Mouse (Mus musculus) midbrain, embryonic 10.5 days (tissue): ENCODE measurements at regions not wholly inside any gene's neighbourhood (a gene's known extent, or its start where the extent isn't known, plus 50 kb on each side); places are given as distances from the start of the nearest gene placed in this dataset.

Experiments used
- DNase-seq: peaks from one replicate; pipeline ENCODE4 v3.0.0-alpha.2; 2017; ENCODE audit warnings: low spot score
- H3K27ac ChIP-seq: fragments of 300-500 bp; sonication (generic); replicated peaks from 2 replicates; pipeline ENCODE4 v1.5.1; 2016; ENCODE audit warnings: mild to moderate bottlenecking
- H3K27me3 ChIP-seq: fragments of 300-500 bp; sonication (generic); 2 replicates; pipeline ENCODE4 v1.6.1; 2016; ENCODE audit warnings: low read depth, mild to moderate bottlenecking; ENCODE audit not compliant: poor library complexity, severe bottlenecking
- H3K36me3 ChIP-seq: fragments of 300-500 bp; sonication (generic); 2 replicates; pipeline ENCODE4 v1.6.1; 2016; ENCODE audit warnings: mild to moderate bottlenecking, moderate library complexity
- H3K4me1 ChIP-seq: fragments of 300-500 bp; sonication (generic); 2 replicates; pipeline ENCODE4 v1.6.1; 2016
- H3K4me3 ChIP-seq: fragments of 300-500 bp; sonication (generic); 2 replicates; pipeline ENCODE4 v1.5.1; 2016; ENCODE audit warnings: mild to moderate bottlenecking, moderate library complexity
- H3K9me3 ChIP-seq: fragments of 300-500 bp; sonication (generic); replicated peaks from 2 replicates; pipeline ENCODE4 v1.6.1; 2016; ENCODE audit warnings: mild to moderate bottlenecking
- WGBS: fragments of 180-500 bp; shearing (Covaris S2); methylation state at CpG from one replicate; pipeline ENCODE4 v1.1.7; 2016; 5-methylcytosine and 5-hydroxymethylcytosine counted together

DNA sequence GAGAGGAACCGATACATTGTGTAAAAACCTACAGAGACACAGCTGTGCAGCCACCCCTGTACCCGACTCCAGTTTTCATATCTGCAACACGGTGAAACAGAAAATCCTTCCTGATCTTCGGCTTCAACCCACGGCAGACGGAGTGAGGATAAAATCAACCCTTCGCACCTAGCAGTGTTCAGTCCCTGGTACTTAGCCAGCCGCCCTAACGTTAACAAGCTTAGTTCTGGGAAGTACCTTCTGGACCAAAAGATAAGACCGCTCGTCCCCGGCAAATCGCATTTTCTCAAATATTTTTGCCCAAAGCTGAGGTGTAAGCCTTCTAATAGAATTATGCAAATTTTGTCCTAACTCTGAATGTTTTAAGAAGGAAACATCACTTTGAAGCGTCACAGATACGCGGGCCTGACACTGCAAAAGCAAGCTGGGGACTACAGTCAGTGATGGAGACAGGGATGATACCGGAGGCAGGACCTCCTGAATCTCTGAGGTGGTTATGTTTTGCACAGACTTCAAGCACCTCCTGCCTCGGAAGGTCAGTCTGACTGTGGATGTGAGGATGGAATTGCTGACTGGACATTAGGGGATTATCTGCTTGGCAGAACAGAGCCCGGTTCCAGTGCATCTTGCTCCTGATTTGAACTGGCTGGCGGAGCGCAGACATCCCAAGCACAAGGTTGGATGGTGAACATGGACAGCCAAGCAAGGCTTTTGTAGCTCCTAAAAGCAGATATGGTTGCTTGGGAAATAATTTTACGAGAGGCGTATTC, 139.8 kb upstream of the Sgk1 start:
- Histone ChIP-seq H3K4me3 (no peak overlapping the region), H3K27me3 (no peaks in the 10 kb centered on the region), H3K9me3 (no peaks in the 10 kb centered on the region), H3K4me1 (peaks cover 6% of the 10 kb centered on the region; the same call in 1 of the 2 replicates), H3K36me3 (no peaks in the 10 kb centered on the region), H3K27ac (no peak overlapping the region)
- WGBS, result 87% methylated on average over 23 of the region's 23 CpGs
- DNase-seq, result no peak

- Histone ChIP-seq H3K27me3 (no peaks in the 10 kb centered on the region), H3K4me3 (no peak overlapping the region), H3K27ac (no peak overlapping the region), H3K4me1 (peaks cover 7% of the 10 kb centered on the region), H3K9me3 (no peaks in the 10 kb centered on the region), H3K36me3 (no peaks in the 10 kb centered on the region)
- WGBS, result 87% methylated on average over 4 of the region's 4 CpGs
- no peak for DNase-seq
These were observed 138.6 kb upstream of the Sgk1 start for GRCm38 (mm10) chr10:21743396-21743795.

- H3K4me3 ChIP-seq, result no peak overlapping the region
- no peak overlapping the region for H3K27ac ChIP-seq
- H3K36me3 ChIP-seq, result no peaks in the 10 kb centered on the region
- H3K4me1 ChIP-seq, result peaks cover 7% of the 10 kb centered on the region
- DNase-seq, result no peak
- no peaks in the 10 kb centered on the region for H3K9me3 ChIP-seq
- WGBS, result 83% methylated on average over 6 of the region's 6 CpGs
- no peaks in the 10 kb centered on the region for H3K27me3 ChIP-seq
These were observed 137.5 kb upstream of the Sgk1 start for GRCm38 (mm10) chr10:21744341-21744955.

GRCm38 (mm10) chr10:21745940-21746487, 136.0 kb upstream of the Sgk1 start:
- H3K9me3 ChIP-seq, result no peaks in the 10 kb centered on the region
- DNase-seq, result no peak
- H3K27me3 ChIP-seq, result no peaks in the 10 kb centered on the region
- no peak overlapping the region for H3K27ac ChIP-seq
- H3K4me1 ChIP-seq, result peaks cover 7% of the 10 kb centered on the region
- H3K36me3 ChIP-seq, result no peaks in the 10 kb centered on the region
- WGBS, result 9% methylated on average over 4 of the region's 4 CpGs
- H3K4me3 ChIP-seq, result no peak overlapping the region

DNA sequence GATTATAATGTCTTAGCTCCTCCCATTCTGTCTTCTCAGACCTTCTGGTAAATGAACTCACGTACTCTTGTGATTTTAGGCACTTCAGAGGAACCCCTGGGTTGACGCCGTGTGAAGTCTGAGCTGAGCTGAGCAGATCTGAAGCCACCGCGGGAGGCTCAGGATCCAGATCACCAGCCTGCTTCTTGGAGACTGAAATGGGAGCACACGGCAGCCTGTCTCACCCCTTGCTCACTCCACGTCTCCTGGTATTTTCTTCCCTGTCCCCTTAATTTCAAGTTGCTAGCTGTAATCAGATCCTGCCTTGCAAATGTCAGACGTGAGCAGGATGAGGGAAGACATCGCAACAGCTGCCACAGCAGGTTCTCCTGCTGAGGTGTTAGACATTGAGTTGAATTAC, 135.3 kb upstream of the Sgk1 start:
- H3K9me3 ChIP-seq, result no peaks in the 10 kb centered on the region
- 12% methylated on average over 9 of the region's 9 CpGs for WGBS
- DNase-seq, result no peak

DNA sequence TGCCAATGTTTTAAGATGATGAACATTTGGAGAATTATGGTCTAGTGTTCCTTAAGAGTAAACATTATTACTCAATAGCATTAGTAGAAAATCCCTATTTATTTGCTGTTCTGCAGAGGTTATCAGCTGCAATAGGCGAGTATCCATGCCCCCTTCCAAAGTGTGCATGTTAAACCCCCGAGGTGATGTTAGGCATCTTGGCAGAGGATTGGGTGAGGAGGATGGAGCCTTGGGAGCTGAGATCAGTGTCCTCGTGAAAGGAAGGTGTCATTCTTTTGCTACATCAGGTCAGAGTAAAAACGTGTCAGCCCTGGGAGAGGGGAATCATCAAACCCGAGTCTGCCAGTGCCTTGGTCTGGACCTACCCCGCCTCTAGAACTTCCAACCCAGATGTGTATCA, 130.7 kb upstream of the Sgk1 start:
- H3K27me3 ChIP-seq, result no peaks in the 10 kb centered on the region
- DNase-seq, result no peak
- H3K4me3 ChIP-seq, result no peak overlapping the region
- H3K27ac ChIP-seq, result no peak overlapping the region
- no peaks in the 10 kb centered on the region for H3K36me3 ChIP-seq
- 74% methylated on average over 6 of the region's 6 CpGs for WGBS
- H3K4me1 ChIP-seq, result peaks cover 11% of the 10 kb centered on the region
- H3K9me3 ChIP-seq, result no peaks in the 10 kb centered on the region

More for the DNA sequence above, 135.3 kb upstream of the Sgk1 start:
- peaks cover 7% of the 10 kb centered on the region for H3K4me1 ChIP-seq
- H3K27ac ChIP-seq, result no peak overlapping the region
- no peaks in the 10 kb centered on the region for H3K27me3 ChIP-seq
- H3K4me3 ChIP-seq, result no peak overlapping the region
- H3K36me3 ChIP-seq, result no peaks in the 10 kb centered on the region

DNA sequence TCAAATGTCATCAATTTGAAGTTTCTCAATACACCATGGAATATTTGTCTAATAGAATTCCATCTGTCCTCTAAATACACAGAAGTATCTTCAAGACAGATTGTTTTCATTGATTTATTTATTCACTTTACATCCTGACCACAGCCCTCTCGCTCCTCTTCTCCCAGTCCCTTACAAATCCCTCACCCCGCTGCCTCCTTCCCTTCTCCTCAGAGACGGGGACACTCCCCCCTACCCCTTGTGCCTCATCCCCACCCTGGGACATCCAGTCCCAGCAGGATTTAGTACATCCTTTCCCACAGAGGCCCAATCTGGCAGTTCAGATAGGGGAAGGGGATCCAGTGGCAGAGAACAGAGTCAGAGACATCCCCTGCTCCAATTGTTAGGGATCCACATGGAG, 129.6 kb upstream of the Sgk1 start:
- Histone ChIP-seq H3K27ac (no peak overlapping the region), H3K36me3 (no peaks in the 10 kb centered on the region), H3K4me3 (no peak overlapping the region), H3K9me3 (no peaks in the 10 kb centered on the region), H3K27me3 (no peaks in the 10 kb centered on the region), H3K4me1 (peaks cover 4% of the 10 kb centered on the region)
- WGBS, result 48% methylated on average over 3 of the region's 3 CpGs
- no peak for DNase-seq

DNA sequence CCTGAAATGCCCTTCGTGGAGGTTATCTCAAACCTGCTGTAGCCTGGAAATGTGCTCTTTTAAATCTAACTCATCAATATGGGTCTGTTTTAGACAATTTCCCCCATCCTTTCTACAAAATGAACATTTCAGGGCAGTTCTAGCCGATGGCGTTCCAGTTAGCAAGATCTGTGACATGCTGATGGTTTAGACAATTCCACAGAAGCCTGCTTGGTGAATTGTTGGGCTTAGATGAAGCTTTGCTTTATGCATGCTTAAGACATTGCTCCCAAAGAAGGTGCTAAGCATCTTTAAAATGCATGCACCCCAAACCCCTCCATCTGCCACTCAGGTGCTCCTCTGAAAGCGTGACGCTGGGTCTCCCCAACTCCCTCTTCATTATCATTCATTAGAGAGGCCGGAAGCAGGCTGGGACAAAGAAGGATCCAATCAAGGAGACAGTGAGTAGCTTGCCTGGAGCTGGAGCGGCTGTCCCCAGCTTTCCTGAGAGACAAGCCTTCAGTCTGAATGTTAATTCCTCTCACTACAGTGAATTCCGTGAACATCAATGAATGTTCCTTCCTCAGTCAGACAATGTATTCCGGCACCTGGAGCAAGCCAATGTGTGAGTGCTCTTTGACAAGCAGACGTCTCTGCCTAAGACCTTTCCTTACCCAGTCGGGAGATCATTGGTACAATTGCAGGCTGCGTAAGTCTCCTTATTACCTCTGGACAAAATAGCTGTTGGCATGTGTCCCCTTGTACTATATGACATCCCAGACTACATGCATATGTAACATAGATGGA, 127.0 kb upstream of the Sgk1 start:
- Histone ChIP-seq H3K4me3 (no peak overlapping the region), H3K4me1 (peaks cover 4% of the 10 kb centered on the region; the same call in 1 of the 2 replicates), H3K27ac (no peak overlapping the region; the same call in 1 of the 2 replicates), H3K27me3 (no peaks in the 10 kb centered on the region), H3K9me3 (no peaks in the 10 kb centered on the region), H3K36me3 (no peaks in the 10 kb centered on the region)
- 62% methylated on average over 12 of the region's 12 CpGs for WGBS
- DNase-seq, result no peak

- H3K9me3 ChIP-seq, result no peaks in the 10 kb centered on the region
- H3K27me3 ChIP-seq, result no peaks in the 10 kb centered on the region
- DNase-seq, result no peak
- H3K27ac ChIP-seq, result no peak overlapping the region
- 92% methylated on average over 4 of the region's 4 CpGs for WGBS
- no peaks in the 10 kb centered on the region for H3K36me3 ChIP-seq
- H3K4me1 ChIP-seq, result peaks cover 4% of the 10 kb centered on the region; the same call in 1 of the 2 replicates
- H3K4me3 ChIP-seq, result no peak overlapping the region
These were observed 126.3 kb upstream of the Sgk1 start for GRCm38 (mm10) chr10:21755717-21756116.

DNA sequence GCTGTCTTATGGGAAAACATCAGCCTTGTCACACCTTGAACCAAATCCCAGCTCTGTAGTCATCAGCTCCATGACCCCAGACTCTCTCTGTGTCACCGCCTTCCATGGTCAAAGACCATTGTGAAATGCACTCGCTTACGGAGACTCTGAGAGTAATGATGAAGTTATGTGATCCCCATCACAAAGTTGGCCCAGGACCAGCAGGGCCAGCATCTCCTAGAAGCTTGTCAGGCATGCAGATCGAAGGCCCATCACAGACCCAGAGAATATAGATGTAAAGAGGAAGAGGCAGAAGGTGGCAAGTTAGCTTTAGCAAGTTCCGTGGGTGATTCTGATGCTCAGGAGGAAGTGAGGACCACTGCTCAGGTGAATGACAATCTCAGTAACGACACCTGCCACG, 125.2 kb upstream of the Sgk1 start:
- 91% methylated on average over 7 of the region's 7 CpGs for WGBS

DNA sequence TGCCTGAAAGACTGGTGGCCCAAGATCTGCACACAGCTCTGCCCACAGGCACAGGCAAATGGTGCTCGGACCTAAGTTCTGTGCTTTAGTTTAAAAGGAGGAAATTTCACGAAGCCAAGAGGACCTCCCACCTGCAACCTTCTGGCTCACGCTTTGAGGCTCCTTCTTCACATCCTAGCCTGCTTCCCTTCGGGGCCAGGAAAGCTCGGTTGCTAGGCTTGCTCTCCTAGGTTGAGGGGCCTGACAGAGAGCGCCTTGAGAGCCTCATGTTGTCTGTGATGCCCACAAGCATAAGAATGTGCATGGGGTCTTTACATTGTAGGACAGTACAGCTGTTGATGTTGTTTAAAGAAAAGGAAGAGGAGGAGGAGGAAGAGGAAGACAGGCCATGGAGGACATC, 123.9 kb upstream of the Sgk1 start:
- no peak for DNase-seq
- Histone ChIP-seq H3K4me3 (no peak overlapping the region), H3K9me3 (no peaks in the 10 kb centered on the region), H3K4me1 (peaks cover 4% of the 10 kb centered on the region; the same call in 1 of the 2 replicates), H3K27ac (no peak overlapping the region), H3K27me3 (no peaks in the 10 kb centered on the region), H3K36me3 (no peaks in the 10 kb centered on the region)
- WGBS, result 85% methylated on average over 6 of the region's 6 CpGs

More for the DNA sequence above, 125.2 kb upstream of the Sgk1 start:
- no peak overlapping the region for H3K27ac ChIP-seq
- no peak overlapping the region for H3K4me3 ChIP-seq
- H3K9me3 ChIP-seq, result no peaks in the 10 kb centered on the region
- no peak for DNase-seq
- peaks cover 4% of the 10 kb centered on the region; the same call in 1 of the 2 replicates for H3K4me1 ChIP-seq
- H3K36me3 ChIP-seq, result no peaks in the 10 kb centered on the region
- no peaks in the 10 kb centered on the region for H3K27me3 ChIP-seq

- no peaks in the 10 kb centered on the region for H3K9me3 ChIP-seq
- H3K4me1 ChIP-seq, result no peaks in the 10 kb centered on the region
- H3K36me3 ChIP-seq, result no peaks in the 10 kb centered on the region
- no peak for DNase-seq
- no peak overlapping the region for H3K4me3 ChIP-seq
- H3K27ac ChIP-seq, result no peak overlapping the region
- 93% methylated on average over 5 of the region's 5 CpGs for WGBS
- no peaks in the 10 kb centered on the region for H3K27me3 ChIP-seq
These were observed 119.5 kb upstream of the Sgk1 start for GRCm38 (mm10) chr10:21762516-21762915.
